Mouse (Mus musculus): ENCODE data around the gene Nckap1. TPM values are rescaled to one million over a fixed set of nuclear protein-coding genes. Genes with fewer than 3 reads are reported as not detected.

Gene Nckap1
- total RNA-seq (2022), result 100 to 1,000 TPM; 456 to 567 (median 512) TPM

- peak; percentile 75 to 84 for DNase-seq (ENCODE audit: low spot score in 2 of 2)
Measured at GRCm38 (mm10) chr2:80581043-80581711, at the start of gene Nckap1. Nckap1 (minus strand) TSS chr2:80581380.

- DNase-seq (ENCODE audit: low spot score in 2 of 2), result no peak
Measured at GRCm38 (mm10) chr2:80624523-80624922, 43.3 kb upstream of the Nckap1 start.

GRCm38 (mm10) chr2:80621921-80622320 is 40.7 kb upstream of the Nckap1 start:
- no peak for DNase-seq (ENCODE audit: low spot score in 2 of 2)

GRCm38 (mm10) chr2:80618991-80619390 is 37.8 kb upstream of the Nckap1 start:
- no peak for DNase-seq (ENCODE audit: low spot score in 2 of 2)

GRCm38 (mm10) chr2:80616854-80617737 is 35.9 kb upstream of the Nckap1 start, which contains the start of the genes Dusp19 and Nup35:
Dusp19 (plus strand) TSS chr2:80617045.
Nup35 (plus strand) TSS chr2:80617236.
- peak; percentile 94 to 98 for DNase-seq (ENCODE audit: low spot score in 2 of 2)

GRCm38 (mm10) chr2:80612796-80613195 is 31.6 kb upstream of the Nckap1 start:
- DNase-seq (ENCODE audit: low spot score in 2 of 2), result peak; percentile 67 to 78

GRCm38 (mm10) chr2:80612286-80612685 is 31.1 kb upstream of the Nckap1 start:
- peak; percentile 41 to 43 for DNase-seq (ENCODE audit: low spot score in 2 of 2)

- peak in 1 of 2 experiments; percentile 38 for DNase-seq (ENCODE audit: low spot score in 2 of 2)
Measured at GRCm38 (mm10) chr2:80603771-80604426, 22.7 kb upstream of the Nckap1 start.

GRCm38 (mm10) chr2:80602756-80603155 is 21.6 kb upstream of the Nckap1 start:
- DNase-seq (ENCODE audit: low spot score in 2 of 2), result no peak

GRCm38 (mm10) chr2:80600611-80601010 is 19.4 kb upstream of the Nckap1 start:
- no peak for DNase-seq (ENCODE audit: low spot score in 2 of 2)

- no peak for DNase-seq (ENCODE audit: low spot score in 2 of 2)
Measured at GRCm38 (mm10) chr2:80599850-80600249, 18.7 kb upstream of the Nckap1 start.

GRCm38 (mm10) chr2:80596960-80597359 is 15.8 kb upstream of the Nckap1 start:
- DNase-seq (ENCODE audit: low spot score in 2 of 2), result peak in 1 of 2 experiments; percentile 54

GRCm38 (mm10) chr2:80594215-80594918 is 13.2 kb upstream of the Nckap1 start:
- DNase-seq (ENCODE audit: low spot score in 2 of 2), result peak; percentile 55 to 60

- no peak for DNase-seq (ENCODE audit: low spot score in 2 of 2)
Measured at GRCm38 (mm10) chr2:80582356-80582755, 1.2 kb upstream of the Nckap1 start.

- no peak for DNase-seq (ENCODE audit: low spot score in 2 of 2)
Measured at GRCm38 (mm10) chr2:80580311-80580961, 744 bp downstream of the Nckap1 start.

- no peak for DNase-seq (ENCODE audit: low spot score in 2 of 2)
Measured at GRCm38 (mm10) chr2:80579253-80579891, 1.8 kb downstream of the Nckap1 start.

GRCm38 (mm10) chr2:80577286-80577685 is 3.9 kb downstream of the Nckap1 start:
- no peak for DNase-seq (ENCODE audit: low spot score in 2 of 2)

- DNase-seq (ENCODE audit: low spot score in 2 of 2), result no peak
Measured at GRCm38 (mm10) chr2:80570656-80571055, 10.5 kb downstream of the Nckap1 start.

GRCm38 (mm10) chr2:80567411-80567810 is 13.8 kb downstream of the Nckap1 start:
- no peak for DNase-seq (ENCODE audit: low spot score in 2 of 2)

GRCm38 (mm10) chr2:80562253-80562652 is 18.9 kb downstream of the Nckap1 start:
- no peak for DNase-seq (ENCODE audit: low spot score in 2 of 2)
